8 mouse cellular contexts compared by ENCODE assay signal in the genomic region with DNA sequence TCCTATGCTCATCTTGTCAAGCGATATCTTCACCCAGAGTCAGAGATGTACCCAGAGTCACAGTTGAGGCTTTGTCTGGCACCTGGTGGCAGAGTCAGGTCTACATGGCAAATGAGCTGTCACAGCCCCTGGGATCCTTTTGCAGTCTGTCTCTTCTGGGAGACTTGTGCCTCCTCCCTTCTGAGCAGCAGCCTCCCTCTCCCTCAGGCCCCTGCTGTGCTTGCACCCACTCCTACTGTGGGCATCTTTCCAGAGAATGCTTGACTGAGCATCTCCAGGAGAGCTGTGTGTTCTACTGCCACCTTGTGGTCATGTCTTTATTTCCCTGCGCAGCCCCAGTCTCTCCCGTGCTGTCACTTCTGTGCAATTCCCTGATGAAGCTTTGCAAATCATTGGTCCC.
DNase-seq lines count a peak whose midpoint lies in the region; ATAC-seq and TF ChIP-seq lines count a peak whose summit lies in the region.

No protein-coding gene starts in this region.

- WGBS in cerebellum, adult 2 months = 7% methylated on average over 3 of the region's 3 CpGs
- WGBS in intestine, embryonic 15.5 days = 23% methylated on average over 3 of the region's 3 CpGs
- WGBS in midbrain, embryonic 12.5 days = 22% methylated on average over 3 of the region's 3 CpGs
- 25% methylated on average over 3 of the region's 3 CpGs for WGBS in stomach, embryonic 15.5 days

- H3K27me3 ChIP-seq in cerebellum, adult 2 months (ENCODE audit: control insufficient read depth, insufficient read depth, low read length) = no peaks in the 10 kb centered on the region
- no peaks in the 10 kb centered on the region for H3K27me3 ChIP-seq in intestine, embryonic 15.5 days (replicated peaks)
- no peaks in the 10 kb centered on the region for H3K27me3 ChIP-seq in midbrain, embryonic 12.5 days
- H3K27me3 ChIP-seq in stomach, embryonic 15.5 days (replicated peaks) = no peaks in the 10 kb centered on the region

- intact Hi-C loops in heart, postnatal 25 days (cut with DNase I) = loop anchor here (5.0 kb wide), 1 partner anchor 350 kb away; no protein-coding TSS in a partner anchor

- DNase-seq in heart, adult 11 months = peak; percentile 86
- no peak for DNase-seq in heart, postnatal 25 days (ENCODE audit: low spot score)
- DNase-seq in cerebellum, adult 2 months = peak; percentile 77 to 80
- DNase-seq in frontal cortex, postnatal 10 days (ENCODE audit: low spot score in 2 of 2) = peak; percentile 78 to 83
- peak; percentile 76 to 90 for DNase-seq in left cerebral cortex, adult 9 months (ENCODE audit: low spot score in 2 of 2)

- no peak overlapping the region for H3K9ac ChIP-seq in intestine, embryonic 15.5 days
- H3K9ac ChIP-seq in midbrain, embryonic 12.5 days (replicated peaks) = no peak overlapping the region
- H3K9ac ChIP-seq in stomach, embryonic 15.5 days = no peak overlapping the region

- H3K27ac ChIP-seq in cerebellum, adult 2 months (ENCODE audit: insufficient read depth, low read length) = no peak overlapping the region
- no peak overlapping the region for H3K27ac ChIP-seq in intestine, embryonic 15.5 days
- no peak overlapping the region for H3K27ac ChIP-seq in midbrain, embryonic 12.5 days (replicated peaks)
- H3K27ac ChIP-seq in stomach, embryonic 15.5 days = no peak overlapping the region

- no peak overlapping the region for H3K4me3 ChIP-seq in cerebellum, adult 2 months (replicated peaks; ENCODE audit: insufficient read depth, low read depth, low read length)
- H3K4me3 ChIP-seq in intestine, embryonic 15.5 days (replicated peaks) = no peak overlapping the region
- no peak overlapping the region for H3K4me3 ChIP-seq in midbrain, embryonic 12.5 days
- H3K4me3 ChIP-seq in stomach, embryonic 15.5 days (replicated peaks) = no peak overlapping the region

- H3K36me3 ChIP-seq in intestine, embryonic 15.5 days = no peaks in the 10 kb centered on the region
- H3K36me3 ChIP-seq in midbrain, embryonic 12.5 days = no peaks in the 10 kb centered on the region
- H3K36me3 ChIP-seq in stomach, embryonic 15.5 days = no peaks in the 10 kb centered on the region

- peaks cover 6% of the 10 kb centered on the region; the same call in 1 of the 2 replicates for H3K4me1 ChIP-seq in cerebellum, adult 2 months (ENCODE audit: control insufficient read depth, insufficient read depth, low read length)
- peaks cover 4% of the 10 kb centered on the region; the same call in 1 of the 2 replicates for H3K4me1 ChIP-seq in intestine, embryonic 15.5 days (replicated peaks)
- H3K4me1 ChIP-seq in midbrain, embryonic 12.5 days = peaks cover 9% of the 10 kb centered on the region; the same call in 1 of the 2 replicates
- H3K4me1 ChIP-seq in stomach, embryonic 15.5 days = peaks cover 7% of the 10 kb centered on the region; the same call in 1 of the 2 replicates

- peak; percentile 75; the same call in 1 of the 2 replicates for ATAC-seq in intestine, embryonic 15.5 days
- peak; percentile 86 for ATAC-seq in midbrain, embryonic 12.5 days (ENCODE audit: low FRiP score, low read depth)
- peak; percentile 21; the same call in 1 of the 2 replicates for ATAC-seq in stomach, embryonic 15.5 days (ENCODE audit: insufficient read depth, low FRiP score, low read depth)

- H3K4me2 ChIP-seq in intestine, embryonic 15.5 days (replicated peaks) = no peak overlapping the region
- H3K4me2 ChIP-seq in midbrain, embryonic 12.5 days (replicated peaks) = no peak overlapping the region
- H3K4me2 ChIP-seq in stomach, embryonic 15.5 days = no peak overlapping the region

- TF ChIP-seq CTCF in cerebellum, adult 2 months (IDR thresholded peaks at IDR 0.05; ENCODE audit: borderline replicate concordance, insufficient read depth, low read depth, low read length) = peak; percentile 83

- no peaks in the 10 kb centered on the region for H3K9me3 ChIP-seq in intestine, embryonic 15.5 days
- H3K9me3 ChIP-seq in midbrain, embryonic 12.5 days = no peaks in the 10 kb centered on the region
- no peaks in the 10 kb centered on the region for H3K9me3 ChIP-seq in stomach, embryonic 15.5 days

- no peak for TF ChIP-seq POLR2A in cerebellum, adult 2 months (IDR thresholded peaks at IDR 0.05; ENCODE audit: borderline replicate concordance, insufficient read depth, low read length)

Comparison
In these comparisons a context has a peak if more than half of its experiments do, and no peak if none do; other contexts are left out.
1. ATAC-seq: peak in every context shown above with its lines; median percentile 86 in midbrain, embryonic 12.5 days; 75 in intestine, embryonic 15.5 days; 21 in stomach, embryonic 15.5 days.